Mouse (Mus musculus) cortical plate, adult 2 months (tissue): Measurements from ENCODE around the gene Adamtsl1.

Experiments
- CTCF ChIP-seq: fragments of 200-500 bp; IDR thresholded peaks from 2 replicates; pipeline ENCODE4 v1.5.1; 2011; ENCODE audit warnings: mild to moderate bottlenecking, control low read depth, low read length; ENCODE audit not compliant: insufficient read depth; ENCODE audit errors: extremely low read depth
- POLR2A ChIP-seq: fragments of 200-500 bp; IDR thresholded peaks from 2 replicates; pipeline ENCODE4 v1.6.1; 2011; ENCODE audit warnings: mild to moderate bottlenecking, low read length, control low read depth; ENCODE audit not compliant: insufficient read depth; ENCODE audit errors: extremely low read depth

GRCm38 (mm10) chr4:86031041-86031440 lies 517.1 kb downstream of the Adamtsl1 start:
- TF ChIP-seq CTCF (no peak), POLR2A (no peak)
